Mouse (Mus musculus) bone marrow macrophage, adult 2 months (primary cell): Measurements from ENCODE around the gene Rad51.

ENCODE experiments used
- CTCF ChIP-seq: IDR thresholded peaks from 2 replicates; pipeline ENCODE4 v1.5.1; 2012; ENCODE audit warnings: low read depth, mild to moderate bottlenecking, low read length, moderate library complexity
- POLR2A ChIP-seq: IDR thresholded peaks from 2 replicates; pipeline ENCODE4 v1.6.1; 2012; ENCODE audit warnings: mild to moderate bottlenecking, low read depth, low read length, borderline replicate concordance

DNA sequence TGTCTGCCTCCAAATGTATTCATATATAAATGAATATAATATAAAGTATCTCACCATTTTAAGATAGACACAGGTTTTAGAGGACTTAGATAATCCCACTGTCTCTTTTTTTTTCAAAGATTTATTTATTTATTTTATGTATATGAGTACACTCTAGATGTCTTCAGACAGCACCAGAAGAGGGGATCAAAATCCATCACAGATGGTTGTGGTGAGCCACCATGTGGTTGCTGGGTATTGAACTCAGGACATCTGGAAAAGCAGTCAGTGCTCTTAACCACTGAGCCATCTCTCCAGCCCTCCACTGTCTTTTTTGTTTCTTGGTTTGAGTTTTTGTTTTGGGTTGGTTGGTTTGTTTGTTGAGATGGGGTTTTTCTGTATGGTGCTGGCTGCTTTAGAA lies 45.2 kb downstream of the Rad51 start:
- no peak for TF ChIP-seq POLR2A
- TF ChIP-seq CTCF, result no peak
